Mouse (Mus musculus) embryonic fibroblast, embryonic 13.5 days (primary cell): Measurements from ENCODE around the gene Atxn1l.

Source experiments
- CTCF ChIP-seq: IDR thresholded peaks from 2 replicates; pipeline ENCODE4 v1.5.1; 2011; ENCODE audit warnings: mild to moderate bottlenecking, control low read depth, low read length, moderate library complexity, borderline replicate concordance; ENCODE audit not compliant: insufficient read depth
- POLR2A ChIP-seq: IDR thresholded peaks from 2 replicates; pipeline ENCODE4 v1.6.1; 2011; ENCODE audit warnings: low read depth, mild to moderate bottlenecking, control low read depth, low read length, moderate library complexity

- no peak for TF ChIP-seq CTCF
- no peak for TF ChIP-seq POLR2A
Measured at GRCm38 (mm10) chr8:109751731-109752485, 14.4 kb upstream of the Atxn1l start.
